Mouse (Mus musculus): Measurements from ENCODE around the gene Rps6ka5.

The Rps6ka5 gene

GRCm38 (mm10) chr12:100594700-100595099, 132.1 kb downstream of the Rps6ka5 start:
- no peak for DNase-seq (ENCODE audit: low spot score in 2 of 2)

- DNase-seq (ENCODE audit: low spot score in 2 of 2) = no peak
These were observed 140.2 kb downstream of the Rps6ka5 start for GRCm38 (mm10) chr12:100586601-100587000.

DNA sequence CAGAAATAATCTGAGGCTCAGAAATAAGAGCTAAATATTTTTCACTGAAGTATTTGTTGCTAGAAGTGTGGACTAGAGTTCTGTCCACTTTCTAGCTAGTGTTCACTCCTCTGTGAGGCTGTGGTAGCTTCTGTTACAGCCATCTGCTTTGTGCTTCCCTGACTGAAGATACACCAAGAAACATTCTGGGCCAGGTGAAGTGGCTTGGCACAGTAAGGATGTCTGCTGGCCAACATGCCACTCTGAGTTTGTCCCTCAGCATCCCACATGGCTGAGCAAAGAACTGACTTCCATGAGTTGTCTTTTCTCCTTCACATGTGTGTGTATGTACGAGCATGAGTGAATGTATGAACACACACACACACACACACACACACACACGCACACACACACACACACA, 147.6 kb downstream of the Rps6ka5 start:
- DNase-seq (ENCODE audit: low spot score in 2 of 2) = no peak

- DNase-seq (ENCODE audit: low spot score in 2 of 2) = peak in 1 of 2 experiments; percentile 15
These were observed 148.5 kb downstream of the Rps6ka5 start for GRCm38 (mm10) chr12:100578291-100578690.

GRCm38 (mm10) chr12:100575739-100576138, 151.0 kb downstream of the Rps6ka5 start:
- DNase-seq (ENCODE audit: low spot score in 2 of 2) = no peak

DNA sequence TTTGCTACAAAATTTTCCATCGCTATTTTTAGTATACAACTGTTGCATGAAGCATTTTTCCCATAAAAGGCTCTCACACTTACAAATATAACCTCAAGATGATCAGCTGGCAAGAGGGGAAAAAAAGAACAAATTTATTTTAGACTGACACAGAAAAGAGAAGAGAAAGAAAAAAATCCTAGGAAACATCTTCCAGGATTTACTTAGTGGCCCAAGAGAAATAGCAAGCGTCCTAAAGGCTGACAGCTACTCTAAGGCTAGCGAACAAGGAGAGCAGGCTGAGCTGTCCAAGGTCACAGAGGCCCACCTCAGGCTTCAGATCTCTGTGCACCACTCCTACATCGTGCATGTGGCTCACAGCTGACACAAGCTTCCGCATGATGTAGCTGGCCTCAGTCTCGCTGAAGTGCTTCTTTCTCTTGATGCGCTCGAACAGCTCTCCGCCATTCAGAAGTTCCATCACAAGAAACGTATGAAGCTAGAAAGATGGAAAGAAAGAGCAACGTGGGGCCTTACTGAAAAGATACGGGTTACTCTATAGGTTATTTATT, 156.2 kb downstream of the Rps6ka5 start:
- no peak for DNase-seq (ENCODE audit: low spot score in 2 of 2)

DNA sequence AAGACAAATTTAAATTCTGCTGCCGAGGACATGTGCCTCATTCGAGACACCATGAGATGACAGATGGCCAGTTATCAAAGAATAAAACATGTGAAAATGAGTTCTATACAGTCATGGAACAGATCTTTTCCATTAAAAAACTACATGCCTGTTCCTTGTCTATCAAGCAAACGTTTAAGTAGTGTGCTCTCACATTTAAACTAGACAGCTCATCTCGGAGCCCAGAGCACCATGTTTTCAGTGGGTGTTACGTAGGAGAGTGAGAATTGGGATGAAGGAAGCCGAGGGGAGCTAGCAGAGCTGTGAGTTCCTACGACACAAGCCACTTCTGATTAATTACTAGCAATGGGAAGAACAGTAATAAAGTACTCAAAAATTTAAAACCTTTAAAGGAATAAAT, 158.0 kb downstream of the Rps6ka5 start:
- no peak for DNase-seq (ENCODE audit: low spot score in 2 of 2)

GRCm38 (mm10) chr12:100568105-100568504, 158.7 kb downstream of the Rps6ka5 start:
- no peak for DNase-seq (ENCODE audit: low spot score in 2 of 2)

- no peak for DNase-seq (ENCODE audit: low spot score in 2 of 2)
These were observed 159.2 kb downstream of the Rps6ka5 start for GRCm38 (mm10) chr12:100567627-100568026.

DNA sequence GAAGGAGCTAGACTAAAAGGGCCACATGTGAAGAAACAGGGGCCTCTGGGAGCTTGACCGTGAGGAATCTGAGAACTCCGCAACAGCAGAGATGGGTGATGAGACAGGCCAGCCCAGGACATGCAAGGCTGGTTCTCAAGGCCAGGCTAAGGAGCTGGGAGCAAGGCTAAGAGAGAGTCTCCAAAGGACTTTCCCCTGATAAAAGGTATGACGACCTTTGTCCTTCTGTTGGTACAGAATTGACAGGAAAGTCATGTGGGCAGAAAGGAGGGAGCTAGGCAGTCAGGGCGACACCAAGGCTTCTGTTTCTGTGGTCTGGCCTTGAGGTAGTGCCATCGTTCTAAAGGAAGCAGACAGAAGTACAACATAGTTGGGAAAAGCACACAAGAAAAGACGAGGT, 173.1 kb downstream of the Rps6ka5 start:
- no peak for DNase-seq (ENCODE audit: low spot score in 2 of 2)

GRCm38 (mm10) chr12:100551972-100552371, 174.8 kb downstream of the Rps6ka5 start:
- no peak for DNase-seq (ENCODE audit: low spot score in 2 of 2)

DNA sequence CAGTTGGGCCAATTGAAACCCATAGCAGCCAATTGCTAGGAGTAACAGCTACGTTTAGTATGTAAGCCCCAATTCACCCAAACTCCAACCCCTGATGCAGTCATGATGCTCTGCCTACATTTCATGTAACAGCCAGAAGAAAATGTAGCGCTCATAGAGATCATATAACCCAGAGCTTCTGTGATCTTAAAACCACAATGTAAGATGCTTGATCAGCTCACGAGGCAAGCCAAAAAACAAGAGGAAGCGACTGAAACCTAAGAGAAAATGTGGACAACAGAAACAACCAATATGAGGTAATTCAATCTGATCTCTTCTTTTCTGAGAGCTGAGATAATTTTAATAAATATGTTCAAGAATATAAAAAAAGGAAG, 182.6 kb downstream of the Rps6ka5 start:
- DNase-seq (ENCODE audit: low spot score in 2 of 2) = no peak

- no peak for DNase-seq (ENCODE audit: low spot score in 2 of 2)
These were observed 183.2 kb downstream of the Rps6ka5 start for GRCm38 (mm10) chr12:100543437-100544193.

DNA sequence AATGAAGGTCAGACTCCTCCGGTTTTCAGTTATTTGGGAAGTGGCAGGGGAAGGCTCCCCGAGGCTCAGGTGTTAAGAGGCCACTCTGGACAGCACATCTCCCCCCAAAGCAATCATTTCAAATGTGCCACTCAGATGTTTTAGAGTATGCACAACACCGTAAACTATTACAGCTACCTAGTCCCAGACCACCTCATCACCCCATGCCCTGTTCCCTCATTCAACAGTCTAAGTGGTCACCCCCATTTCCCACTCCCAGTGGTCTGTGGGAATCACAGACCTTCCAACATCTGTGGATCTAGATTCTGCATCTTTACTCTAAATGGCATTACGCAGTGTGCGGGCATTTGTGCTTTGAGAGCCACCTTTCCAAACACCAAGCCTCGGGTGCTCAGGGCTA, 184.3 kb downstream of the Rps6ka5 start:
- DNase-seq (ENCODE audit: low spot score in 2 of 2) = no peak

DNA sequence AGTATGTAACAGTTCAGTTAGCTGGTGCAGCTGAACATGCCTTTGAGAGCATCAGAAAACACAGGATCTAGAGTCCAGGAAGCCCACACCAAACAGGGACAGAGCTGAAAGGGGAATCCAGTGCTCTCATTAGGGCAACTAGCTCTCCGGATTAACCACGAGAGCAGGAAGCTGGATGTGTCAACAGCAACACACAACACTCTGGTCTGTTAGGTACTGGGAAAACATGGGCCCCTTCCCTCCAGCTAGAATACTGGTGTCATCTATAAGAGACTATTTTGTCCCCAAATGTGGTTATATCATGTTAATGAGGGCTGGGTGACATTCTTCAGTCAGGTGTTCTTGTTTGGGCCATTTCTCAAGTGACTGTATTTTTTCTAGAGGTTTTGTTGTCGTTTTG, 184.7 kb downstream of the Rps6ka5 start:
- DNase-seq (ENCODE audit: low spot score in 2 of 2) = no peak

DNA sequence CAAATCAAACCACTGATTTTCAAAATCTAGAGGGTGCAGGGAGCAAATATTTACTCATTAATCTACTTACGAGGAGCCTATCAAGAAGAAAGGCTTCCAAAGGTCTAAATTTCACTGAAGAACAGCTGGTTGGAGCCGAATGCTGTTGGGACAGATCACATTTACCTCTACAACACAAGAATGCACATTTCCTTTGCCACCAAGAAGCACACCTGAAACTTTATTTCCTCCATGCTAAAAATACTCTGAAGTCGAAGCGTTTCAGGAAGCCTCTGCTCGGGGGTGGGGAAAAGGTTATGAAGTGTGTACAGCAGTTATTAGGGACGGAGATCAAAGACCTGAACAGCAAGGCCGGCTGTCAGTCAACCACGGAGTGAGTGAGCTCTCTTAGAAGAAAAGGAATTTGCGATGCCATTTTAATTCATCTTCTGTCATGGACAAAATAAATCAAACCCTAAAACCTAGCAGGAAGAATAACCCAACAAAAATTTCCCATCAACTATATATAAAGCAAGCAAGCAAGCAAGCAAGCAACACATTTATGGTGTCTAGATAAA, 187.5 kb downstream of the Rps6ka5 start:
- DNase-seq (ENCODE audit: low spot score in 2 of 2) = no peak

DNA sequence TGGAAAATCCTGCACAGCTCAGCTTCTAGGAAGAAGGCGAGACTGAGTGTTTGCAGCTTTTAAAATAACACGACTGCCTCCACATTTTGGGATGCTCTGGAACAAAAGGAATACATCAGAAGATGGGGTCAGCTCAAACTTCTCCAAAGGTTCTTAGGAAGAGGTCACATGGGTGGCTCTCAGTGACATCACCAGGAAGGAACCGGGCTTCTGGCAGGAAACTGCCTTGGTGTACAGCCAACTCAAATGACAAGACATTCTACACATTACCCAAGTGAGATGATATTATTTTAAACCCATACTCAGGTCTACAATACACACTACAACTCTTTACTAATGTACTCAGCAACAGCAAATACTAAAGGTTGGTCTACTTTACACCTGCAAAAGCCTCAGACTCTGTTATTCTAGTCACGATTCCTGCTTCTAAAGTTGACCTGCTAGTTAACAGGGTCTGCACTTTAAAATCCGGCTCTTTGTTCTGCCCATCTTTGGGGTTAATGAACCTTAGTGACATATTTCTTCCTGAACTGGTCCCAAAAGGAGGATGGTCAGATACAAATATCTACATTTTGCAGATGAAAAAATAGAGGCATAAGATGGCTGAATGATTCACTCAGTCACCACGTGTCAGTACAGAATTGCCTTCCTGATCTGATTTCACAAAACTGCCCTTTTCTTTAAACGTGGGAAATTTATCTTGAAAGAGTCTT, 188.2 kb downstream of the Rps6ka5 start:
- no peak for DNase-seq (ENCODE audit: low spot score in 2 of 2)

DNA sequence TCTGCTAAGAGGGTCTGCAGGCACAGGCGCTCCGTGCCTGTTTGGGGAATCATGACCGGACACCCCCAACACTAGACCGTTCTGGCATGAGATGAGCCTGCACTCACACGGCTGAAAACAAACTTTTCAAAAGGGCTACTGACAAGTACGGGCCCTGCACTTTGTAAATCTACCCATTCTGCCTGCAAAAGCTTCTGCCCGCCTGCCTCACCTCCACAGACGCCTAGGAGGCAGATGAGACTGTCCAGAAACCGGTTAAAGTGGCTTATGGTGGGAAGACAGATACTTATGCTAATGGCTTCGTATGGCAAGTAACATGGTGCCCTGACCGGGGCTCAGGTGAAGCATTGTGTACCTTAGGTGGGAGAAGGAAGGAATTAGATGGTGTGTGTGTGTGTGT, 189.7 kb downstream of the Rps6ka5 start:
- DNase-seq (ENCODE audit: low spot score in 2 of 2) = no peak

GRCm38 (mm10) chr12:100535028-100535427, 191.8 kb downstream of the Rps6ka5 start:
- no peak for DNase-seq (ENCODE audit: low spot score in 2 of 2)

DNA sequence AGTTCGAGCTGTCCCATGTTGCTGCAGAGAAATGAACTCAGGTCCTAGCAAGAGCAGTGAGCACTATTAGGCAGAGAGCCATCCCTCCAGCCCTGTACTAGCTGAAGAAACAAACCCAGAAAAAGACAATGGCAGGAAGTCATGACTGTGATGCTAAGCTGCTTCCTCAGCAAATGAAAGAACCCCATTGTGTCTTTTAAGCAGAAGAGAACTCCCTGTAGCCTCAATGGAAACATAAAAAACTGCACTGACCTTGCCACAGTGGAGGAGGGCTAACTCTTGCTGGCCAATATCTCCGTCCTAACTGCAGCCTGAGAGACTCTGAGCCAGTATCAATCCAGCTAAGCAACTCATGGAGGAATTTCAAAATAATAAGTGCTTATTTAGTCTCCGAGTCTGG, 192.8 kb downstream of the Rps6ka5 start:
- no peak for DNase-seq (ENCODE audit: low spot score in 2 of 2)

DNA sequence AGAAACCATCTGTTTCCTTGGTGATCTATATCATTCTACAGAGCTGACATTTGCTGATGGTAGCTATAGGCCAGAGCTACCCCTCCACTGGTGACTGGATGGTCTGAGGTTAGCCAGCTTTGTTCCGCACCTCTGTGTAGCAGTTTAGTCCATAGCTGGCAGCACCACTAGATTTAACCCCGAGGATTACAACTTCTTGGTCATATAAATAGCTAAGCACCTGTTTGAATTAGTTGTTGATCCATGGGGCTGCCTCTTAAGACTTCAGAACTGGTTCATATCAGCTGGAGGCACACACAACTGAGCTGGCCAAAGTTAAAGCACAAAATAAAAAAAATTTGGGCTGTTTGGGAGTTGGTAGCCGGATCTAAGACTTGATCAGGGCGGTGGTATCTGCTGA, 193.6 kb downstream of the Rps6ka5 start:
- DNase-seq (ENCODE audit: low spot score in 2 of 2) = no peak

GRCm38 (mm10) chr12:100531740-100532139, 195.0 kb downstream of the Rps6ka5 start:
- DNase-seq (ENCODE audit: low spot score in 2 of 2) = no peak

DNA sequence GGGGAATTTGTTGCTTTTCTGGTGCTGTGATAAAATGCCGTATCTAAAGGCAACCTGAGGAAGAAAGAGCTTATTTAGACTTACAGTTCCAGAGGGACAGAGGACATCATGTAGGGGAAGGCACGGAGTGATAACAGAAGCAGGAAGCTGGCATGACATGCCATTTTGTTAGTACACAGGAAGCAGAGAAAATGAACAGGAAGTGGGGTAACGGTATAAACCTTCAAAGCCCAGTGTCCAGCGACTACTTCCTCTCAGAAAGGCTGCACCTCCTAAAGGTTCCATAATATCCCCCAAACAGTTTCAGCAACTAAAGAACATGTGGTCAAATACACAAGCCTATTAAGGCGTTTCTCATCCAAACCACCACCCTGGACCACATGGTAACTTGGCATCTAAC, 195.9 kb downstream of the Rps6ka5 start:
- peak in 1 of 2 experiments; percentile 17 for DNase-seq (ENCODE audit: low spot score in 2 of 2)
